Mouse (Mus musculus): ENCODE measurements around the gene Rnaset2b.
"Not testable (repeated sequence)": the region's sequence is repeated elsewhere in the genome, so short reads cannot be mapped to it uniquely, and the experiment has no call there.

Rnaset2b gene

GRCm38 (mm10) chr17:6980144-6980543 lies 9.7 kb downstream of the Rnaset2b start:
- DNase-seq (ENCODE audit: low spot score): not testable (repeated sequence)

DNA sequence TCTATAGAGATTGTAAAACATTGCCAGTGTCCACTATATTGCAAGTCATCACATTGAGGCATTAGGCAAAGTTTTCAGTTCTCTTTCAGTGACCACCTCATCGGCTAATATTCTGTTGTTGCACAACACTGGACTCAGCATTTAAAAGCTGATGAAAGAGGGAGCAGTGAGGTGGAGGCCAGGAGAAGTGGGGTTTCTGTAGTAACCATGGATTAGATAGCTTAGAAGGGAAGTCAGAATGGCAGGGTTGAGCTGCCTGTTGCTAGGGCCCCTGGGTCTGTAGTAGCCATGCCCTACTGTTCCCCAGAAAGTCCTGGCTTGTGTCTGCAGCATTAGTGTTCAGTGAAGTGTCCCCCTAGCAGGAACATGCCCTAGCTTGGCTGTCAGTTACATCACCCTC lies 15.7 kb downstream of the Rnaset2b start:
- not testable (repeated sequence) for DNase-seq (ENCODE audit: low spot score)

- DNase-seq (ENCODE audit: low spot score): not testable (repeated sequence)
Measured at GRCm38 (mm10) chr17:6995504-6995903, 25.1 kb downstream of the Rnaset2b start.

GRCm38 (mm10) chr17:6996826-6997225 lies 26.4 kb downstream of the Rnaset2b start:
- not testable (repeated sequence) for DNase-seq (ENCODE audit: low spot score)

DNA sequence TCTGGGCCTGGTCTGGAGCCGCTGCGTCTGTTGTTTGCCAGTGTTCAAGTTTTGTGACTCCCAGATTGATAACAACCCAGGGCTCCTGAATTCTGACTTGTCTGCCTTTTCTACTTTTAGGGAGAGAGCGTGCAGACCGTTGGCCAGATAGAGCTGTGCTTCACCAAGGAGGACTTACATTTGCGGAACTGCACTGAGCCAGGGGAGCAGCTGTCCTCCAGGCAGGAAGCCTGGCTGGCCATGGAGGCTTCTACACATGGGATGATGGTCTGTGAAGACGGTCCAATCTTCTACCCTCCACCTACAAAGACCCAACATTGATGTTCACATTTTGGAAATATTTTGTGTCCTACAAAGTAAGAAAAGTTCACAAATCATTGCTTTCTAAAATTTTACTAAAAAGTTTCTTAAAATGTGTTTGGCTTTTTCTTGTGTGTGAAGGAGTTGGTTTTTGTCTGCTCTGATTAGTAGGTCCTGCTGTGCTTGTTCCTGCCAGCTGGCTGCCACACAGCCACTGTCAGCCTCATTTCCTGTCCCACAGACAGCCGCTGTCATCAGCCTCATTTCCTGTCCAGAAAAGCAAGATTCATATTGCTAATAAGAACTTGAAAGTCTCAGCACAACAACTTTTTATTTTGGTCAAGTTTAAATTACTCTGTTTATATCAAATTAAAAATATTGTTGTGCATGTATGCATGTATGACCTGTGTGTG lies 27.5 kb downstream of the Rnaset2b start:
- not testable (repeated sequence) for DNase-seq (ENCODE audit: low spot score)

- DNase-seq (ENCODE audit: low spot score): not testable (repeated sequence)
Measured at GRCm38 (mm10) chr17:7001790-7002585, 31.6 kb downstream of the Rnaset2b start.

GRCm38 (mm10) chr17:7003392-7003791 lies 33.0 kb downstream of the Rnaset2b start:
- DNase-seq (ENCODE audit: low spot score): not testable (repeated sequence)

DNA sequence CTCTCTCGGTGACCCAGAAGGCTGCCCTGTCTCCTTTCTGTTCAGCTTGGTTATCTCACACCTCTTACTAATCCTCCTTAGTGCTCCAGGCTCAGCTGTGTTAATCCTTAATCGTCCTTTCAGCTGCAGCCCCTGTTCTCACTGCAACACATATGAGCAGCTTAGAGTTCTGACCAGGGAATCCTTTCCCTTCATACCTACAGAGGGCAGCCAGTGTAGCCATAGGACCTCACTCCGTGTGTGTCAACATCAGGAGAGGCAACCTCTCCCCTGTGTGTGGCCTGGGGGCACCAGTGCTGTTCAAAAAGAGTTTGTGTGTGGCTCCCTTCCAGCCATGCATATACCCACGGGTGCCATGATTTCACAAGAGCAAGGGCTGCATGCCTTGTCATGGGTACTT lies 35.2 kb downstream of the Rnaset2b start:
- not testable (repeated sequence) for DNase-seq (ENCODE audit: low spot score)

- not testable (repeated sequence) for DNase-seq (ENCODE audit: low spot score)
Measured at GRCm38 (mm10) chr17:7008885-7009284, 38.5 kb downstream of the Rnaset2b start.

DNA sequence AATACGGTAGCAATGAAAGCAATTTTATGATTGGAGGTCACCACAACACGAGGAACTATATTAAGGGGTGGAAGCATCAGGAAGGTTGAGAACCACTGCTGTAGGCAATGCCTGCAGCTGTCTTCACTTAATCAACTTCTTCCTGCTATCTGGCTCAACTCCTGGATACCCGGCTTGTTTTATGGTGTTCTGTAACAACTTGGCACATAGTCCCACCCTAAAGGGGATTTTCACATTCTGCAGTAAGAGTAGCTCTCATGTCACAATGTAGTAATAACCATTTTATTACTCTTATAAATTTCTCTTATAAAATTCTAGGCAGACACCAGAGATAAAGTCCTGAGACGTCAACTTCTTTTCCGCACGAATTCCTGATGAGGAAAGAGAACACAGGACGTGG lies 39.0 kb downstream of the Rnaset2b start:
- DNase-seq (ENCODE audit: low spot score): not testable (repeated sequence)

DNA sequence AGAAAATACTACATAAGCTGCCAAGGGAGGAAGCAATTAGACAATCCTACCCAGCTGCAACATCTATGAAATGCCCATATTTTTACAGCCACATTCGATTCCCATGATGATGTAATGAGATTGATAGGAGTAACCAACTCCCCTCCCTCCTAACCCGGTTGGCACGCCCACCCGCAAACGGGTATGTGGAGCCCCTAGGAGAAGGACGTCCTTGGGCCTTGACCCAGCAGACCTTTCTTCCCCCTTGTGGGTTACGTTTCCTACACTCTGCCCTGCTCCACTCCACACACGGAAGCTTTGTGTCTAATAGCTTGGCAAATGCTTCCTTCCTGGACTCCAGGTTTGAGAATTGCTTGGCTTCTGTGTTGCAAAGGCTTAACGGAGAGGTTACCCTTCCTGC lies 39.5 kb downstream of the Rnaset2b start:
- DNase-seq (ENCODE audit: low spot score): not testable (repeated sequence)

DNA sequence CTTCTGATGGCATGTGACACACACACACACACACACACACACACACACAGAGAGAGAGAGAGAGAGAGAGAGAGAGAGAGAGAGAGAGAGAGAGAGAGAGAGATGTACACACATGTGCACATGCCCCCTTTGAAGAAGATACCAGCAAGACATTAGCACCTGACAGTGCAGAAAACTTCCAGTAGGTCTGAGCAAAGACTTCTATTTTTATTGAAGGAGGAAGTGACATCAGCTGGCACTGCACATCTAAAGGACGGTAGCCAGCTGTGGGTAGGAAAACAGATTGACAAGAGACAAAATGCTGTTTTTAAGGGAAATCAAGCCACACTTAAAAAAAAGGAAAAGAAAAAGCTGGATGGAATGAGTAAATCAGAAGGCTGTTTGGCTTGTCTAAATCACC lies 43.8 kb downstream of the Rnaset2b start:
- DNase-seq (ENCODE audit: low spot score): not testable (repeated sequence)

DNA sequence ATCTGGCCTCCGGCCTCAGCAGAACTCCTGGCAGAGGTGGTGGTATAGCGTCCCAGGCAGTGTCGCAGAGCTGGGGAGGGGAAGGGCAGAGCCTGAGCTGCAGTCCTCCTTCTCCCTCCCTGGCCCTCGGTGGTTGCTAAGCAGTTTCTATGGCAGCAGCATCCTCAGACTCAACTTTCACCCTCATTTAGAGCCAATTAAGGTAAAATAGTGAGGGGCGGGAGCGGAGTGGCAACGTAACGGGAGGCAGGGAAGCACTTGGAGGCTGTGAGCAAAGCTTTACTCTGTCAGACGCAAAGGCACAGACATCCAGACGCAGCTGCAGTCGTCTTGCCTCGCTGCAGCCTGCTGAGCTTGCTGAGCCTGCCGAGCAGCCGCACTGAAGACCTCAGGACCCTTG lies 54.8 kb downstream of the Rnaset2b start, which contains the start of gene Gm1604a:
Gene Gm1604a, plus strand, starts transcription at position 312 of the 400 bp plus-strand sequence.
- not testable (repeated sequence) for DNase-seq (ENCODE audit: low spot score)

GRCm38 (mm10) chr17:7025764-7026346 lies 55.4 kb downstream of the Rnaset2b start:
- DNase-seq (ENCODE audit: low spot score): not testable (repeated sequence)

DNA sequence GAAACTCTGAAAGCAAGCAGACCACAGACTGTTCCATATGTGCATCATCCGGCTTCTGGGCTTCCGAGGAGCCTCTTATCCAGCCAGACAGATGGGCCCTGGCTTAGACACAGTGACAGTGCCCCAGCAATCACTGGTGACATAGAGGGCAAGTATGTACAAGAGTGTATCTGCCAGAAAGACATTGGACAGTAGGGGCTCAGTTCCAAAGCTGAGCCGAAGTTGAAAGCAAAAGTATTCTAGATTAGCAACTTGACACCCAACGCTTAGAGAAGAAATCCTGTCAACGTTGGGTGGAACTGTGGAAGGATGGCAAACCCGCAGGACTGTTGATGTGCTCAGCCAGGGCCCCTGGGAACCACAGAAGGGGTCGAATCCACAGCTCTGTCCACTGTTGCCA lies 59.8 kb downstream of the Rnaset2b start:
- DNase-seq (ENCODE audit: low spot score): not testable (repeated sequence)

GRCm38 (mm10) chr17:7030622-7031174 lies 60.3 kb downstream of the Rnaset2b start:
- DNase-seq (ENCODE audit: low spot score): not testable (repeated sequence)

GRCm38 (mm10) chr17:7033192-7034166 lies 63.0 kb downstream of the Rnaset2b start:
- not testable (repeated sequence) for DNase-seq (ENCODE audit: low spot score)

Data from ovary, adult 18-20 months (tissue).